Mouse (Mus musculus) liver, embryonic 13.5 days (tissue): ENCODE data around the gene Man2a2. TPM values are rescaled to one million over a fixed set of nuclear protein-coding genes. Genes with fewer than 3 reads are reported as not detected.

Experiments used
- ATAC-seq: fragments of 200-750 bp; cut with Nextera tagmentation; 2 replicates; pipeline ENCODE4 v1.8.0; 2017; ENCODE audit warnings: low read depth, mild to moderate bottlenecking, moderate number of reproducible peaks, moderate library complexity
- DNase-seq: peaks from one replicate; pipeline ENCODE4 v3.0.0; 2022
- H3K27ac ChIP-seq: fragments of 300-500 bp; sonication (generic); 2 replicates; pipeline ENCODE4 v1.5.1; 2015; ENCODE audit warnings: moderate library complexity, mild to moderate bottlenecking, inconsistent platforms
- H3K27me3 ChIP-seq: fragments of 300-500 bp; sonication (generic); 2 replicates; pipeline ENCODE4 v1.6.1; 2015; ENCODE audit warnings: mild to moderate bottlenecking, inconsistent platforms
- H3K36me3 ChIP-seq: fragments of 300-500 bp; sonication (generic); 2 replicates; pipeline ENCODE4 v1.6.1; 2015; ENCODE audit warnings: mild to moderate bottlenecking, inconsistent platforms
- H3K4me1 ChIP-seq: fragments of 300-500 bp; sonication (generic); replicated peaks from 2 replicates; pipeline ENCODE4 v1.6.1; 2015; ENCODE audit warnings: inconsistent platforms
- H3K4me2 ChIP-seq: fragments of 300-500 bp; sonication (generic); 2 replicates; pipeline ENCODE4 v1.6.1; 2015; ENCODE audit warnings: inconsistent platforms, mild to moderate bottlenecking, moderate library complexity
- H3K4me3 ChIP-seq: fragments of 300-500 bp; sonication (generic); replicated peaks from 2 replicates; pipeline ENCODE4 v1.5.1; 2015; ENCODE audit warnings: mild to moderate bottlenecking, inconsistent platforms
- H3K9ac ChIP-seq: fragments of 300-500 bp; sonication (generic); 2 replicates; pipeline ENCODE4 v1.6.1; 2015; ENCODE audit warnings: mild to moderate bottlenecking, inconsistent platforms
- H3K9me3 ChIP-seq: fragments of 300-500 bp; sonication (generic); replicated peaks from 2 replicates; pipeline ENCODE4 v1.6.1; 2016; ENCODE audit warnings: inconsistent platforms
- WGBS: fragments of 180-500 bp; shearing (Covaris S2); methylation state at CpG from one replicate; pipeline ENCODE4 v1.1.7; 2015; ENCODE audit not compliant: insufficient replicate concordance; 5-methylcytosine and 5-hydroxymethylcytosine counted together
- polyA plus RNA-seq: library from polyadenylated mRNA; unstranded; fragments of >200 nt; fragmentation: Nextera tagmentation; extraction: Ambion mirVana; gene quantifications from 2 replicates; pipeline ENCODE4 v1.2.1, GENCODE M21; 2015

The Man2a2 gene
- polyA plus RNA-seq, 1 experiment from 2014 or later: 2.2 TPM

DNA sequence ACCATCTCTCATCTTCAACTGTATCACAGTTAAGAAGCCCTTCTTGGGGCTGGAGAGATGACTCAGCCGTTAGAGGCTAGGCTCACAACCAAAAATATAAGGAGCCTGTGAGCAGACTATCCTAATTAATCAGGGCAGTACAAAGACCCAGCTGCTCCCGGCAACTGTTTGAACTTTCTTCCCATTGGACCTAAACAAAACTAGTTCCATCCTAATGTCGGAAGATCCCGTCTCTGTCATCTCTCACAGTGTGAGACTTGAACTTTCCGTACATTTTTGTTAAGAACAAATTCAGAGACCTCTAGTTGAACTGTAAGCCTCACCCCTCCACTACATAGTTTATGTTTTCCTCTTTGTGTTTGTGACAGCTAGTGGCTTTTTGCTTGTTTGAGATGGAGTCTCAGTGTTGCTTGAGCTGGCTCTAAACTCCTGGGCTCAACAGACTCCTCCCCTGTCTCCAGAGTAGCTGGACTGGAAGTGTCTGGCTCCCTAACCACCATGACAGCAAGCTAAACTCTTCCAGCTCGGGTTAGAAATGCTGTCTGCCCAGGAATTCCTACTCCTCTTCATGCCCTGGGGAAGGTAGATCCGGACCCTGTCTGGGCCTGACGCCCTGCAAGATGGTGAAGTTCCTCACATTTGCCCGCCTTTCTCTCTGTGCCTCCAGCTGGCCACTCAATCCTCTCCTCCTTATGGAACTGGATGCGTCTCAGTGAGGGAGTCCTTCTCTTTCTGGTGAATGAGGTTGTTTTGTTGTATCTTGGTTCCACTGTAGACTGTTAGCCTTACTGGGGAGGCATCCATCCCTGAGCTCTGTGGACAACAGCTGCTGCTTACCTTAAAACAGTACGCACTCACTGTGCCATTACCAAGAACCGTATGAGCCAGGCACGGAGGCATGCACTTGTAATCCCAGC is 23.2 kb downstream of the Man2a2 start:
- ATAC-seq: no peak
- no peak for DNase-seq
- no peaks in the 10 kb centered on the region for H3K27me3 ChIP-seq

DNA sequence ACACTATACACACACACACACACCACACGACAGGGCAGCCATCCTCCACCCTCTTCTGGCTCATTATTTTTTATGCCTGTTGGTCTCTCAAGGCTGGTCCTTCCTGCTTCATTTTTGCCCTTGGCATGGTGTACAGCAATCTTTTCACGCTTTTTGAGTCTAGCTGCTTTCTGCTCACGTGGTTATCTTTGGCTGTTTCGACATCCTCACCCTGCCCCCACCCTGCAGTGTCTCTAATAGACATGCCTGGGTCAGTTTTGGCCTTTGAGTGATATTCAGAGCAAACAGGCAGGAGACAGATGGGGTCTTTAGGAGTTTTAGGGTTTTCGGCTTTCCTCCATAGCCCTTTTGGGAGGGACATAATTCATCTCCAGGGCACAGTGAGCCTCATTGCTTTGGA is 24.3 kb downstream of the Man2a2 start:
- H3K9ac ChIP-seq: no peak overlapping the region
- WGBS: 46% methylated on average over 5 of the region's 5 CpGs
- ATAC-seq: no peak
- no peaks in the 10 kb centered on the region for H3K9me3 ChIP-seq
- no peaks in the 10 kb centered on the region for H3K27me3 ChIP-seq
- no peak for DNase-seq
- H3K36me3 ChIP-seq: peaks cover 16% of the 10 kb centered on the region
- no peak overlapping the region for H3K4me2 ChIP-seq
- H3K4me3 ChIP-seq: no peak overlapping the region
- no peak overlapping the region for H3K27ac ChIP-seq
- H3K4me1 ChIP-seq: peaks cover 48% of the 10 kb centered on the region

More for the DNA sequence above, 23.2 kb downstream of the Man2a2 start:
- Histone ChIP-seq H3K4me1 (peaks cover 38% of the 10 kb centered on the region), H3K27ac (no peak overlapping the region), H3K9ac (no peak overlapping the region), H3K36me3 (peaks cover 19% of the 10 kb centered on the region), H3K4me2 (no peak overlapping the region), H3K4me3 (no peak overlapping the region), H3K9me3 (no peaks in the 10 kb centered on the region)
- WGBS: 65% methylated on average over 13 of the region's 13 CpGs

DNA sequence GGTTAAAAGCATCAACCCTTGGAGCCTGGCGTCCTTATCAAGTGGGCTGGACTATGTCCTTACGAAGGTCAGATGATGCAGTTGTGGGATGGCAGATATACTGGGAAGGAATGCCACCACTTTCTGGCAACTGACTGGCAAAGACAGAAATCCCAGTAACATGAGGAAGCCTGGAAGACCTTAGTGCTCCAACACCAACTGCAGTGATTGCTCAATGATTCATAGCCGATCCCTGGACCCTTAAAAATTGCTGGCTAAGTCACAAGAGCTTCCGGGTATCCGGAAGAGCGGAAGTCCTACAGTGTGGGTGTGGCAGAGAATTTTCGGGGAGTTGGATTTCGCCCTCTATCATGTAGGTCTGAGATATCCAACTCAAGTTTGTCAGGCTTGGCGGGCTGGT is 25.0 kb downstream of the Man2a2 start:
- Histone ChIP-seq H3K4me3 (no peak overlapping the region), H3K9ac (no peak overlapping the region), H3K27me3 (no peaks in the 10 kb centered on the region), H3K4me2 (no peak overlapping the region), H3K4me1 (peaks cover 50% of the 10 kb centered on the region), H3K36me3 (peaks cover 11% of the 10 kb centered on the region), H3K9me3 (no peaks in the 10 kb centered on the region), H3K27ac (no peak overlapping the region)
- DNase-seq (no peak), ATAC-seq (no peak)
- WGBS: 78% methylated on average over 9 of the region's 9 CpGs

DNA sequence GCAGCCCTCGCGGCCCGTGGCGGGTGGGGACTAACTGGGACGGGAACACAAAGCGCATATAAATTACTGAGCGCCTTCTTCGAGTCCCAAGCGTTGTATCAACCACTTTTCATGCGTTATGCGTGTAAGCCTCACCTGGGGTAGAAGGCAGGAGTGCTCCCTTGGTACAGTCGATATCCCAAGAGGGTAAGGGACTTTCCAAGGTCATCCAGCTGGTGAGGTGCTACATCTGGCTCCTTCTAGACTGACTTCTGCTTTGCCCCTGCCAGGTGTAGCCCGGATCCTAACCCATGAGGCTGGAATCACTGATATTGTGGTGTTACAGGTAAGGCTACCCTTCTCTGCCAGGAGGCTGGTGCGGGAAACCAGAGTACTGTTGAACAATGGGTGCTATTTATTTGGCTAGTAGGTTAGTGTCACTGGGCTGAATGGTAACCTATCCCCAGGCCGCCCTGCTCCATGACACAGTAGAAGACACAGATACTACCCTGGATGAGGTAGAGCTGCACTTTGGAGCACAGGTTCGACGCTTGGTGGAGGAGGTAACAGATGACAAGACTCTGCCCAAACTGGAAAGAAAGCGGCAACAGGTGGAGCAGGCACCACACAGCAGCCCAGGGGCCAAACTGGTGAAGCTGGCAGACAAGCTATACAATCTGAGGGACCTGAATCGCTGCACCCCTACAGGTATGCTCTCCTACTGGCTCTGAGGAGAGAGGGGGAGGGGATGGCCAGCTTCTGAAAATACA is 27.7 kb downstream of the Man2a2 start:
- H3K9ac ChIP-seq: peak overlapping the region; percentile 76
- no peak for ATAC-seq
- H3K9me3 ChIP-seq: no peaks in the 10 kb centered on the region
- peak overlapping the region; percentile 64 for H3K4me3 ChIP-seq
- H3K36me3 ChIP-seq: no peaks in the 10 kb centered on the region
- peak overlapping the region; percentile 84 for H3K4me2 ChIP-seq
- H3K27ac ChIP-seq: peak overlapping the region; percentile 7; the same call in 1 of the 2 replicates
- DNase-seq: no peak
- H3K27me3 ChIP-seq: no peaks in the 10 kb centered on the region
- peaks cover 60% of the 10 kb centered on the region for H3K4me1 ChIP-seq
- 23% methylated on average over 19 of the region's 19 CpGs for WGBS

DNA sequence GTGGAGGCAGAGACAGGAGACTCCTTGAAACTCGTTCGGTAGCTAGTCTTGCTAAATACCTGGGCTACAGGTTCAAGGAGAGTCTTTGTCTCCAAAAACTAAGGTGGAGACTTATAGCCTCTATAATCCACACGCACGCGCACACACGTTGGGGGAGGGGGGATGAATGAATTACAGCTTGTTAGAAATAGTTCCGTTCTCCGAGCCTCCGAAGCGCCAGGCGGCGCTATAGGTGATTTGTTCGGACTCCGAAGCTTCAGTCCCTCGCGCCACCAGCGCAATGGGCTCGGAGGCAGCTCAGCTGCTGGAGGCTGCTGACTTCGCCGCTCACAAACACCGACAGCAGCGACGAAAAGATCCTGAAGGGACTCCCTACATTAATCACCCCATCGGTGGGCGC is 28.3 kb downstream of the Man2a2 start, which contains the start of gene Hddc3:
Hddc3 (plus strand) TSS at position 247 of the 400 bp plus-strand sequence.
- H3K4me3 ChIP-seq: peak within 1 kb of the TSS; percentile 64
- H3K9ac ChIP-seq: peak within 1 kb of the TSS; percentile 76
- no peaks in the 10 kb centered on the region for H3K9me3 ChIP-seq
- under 1% methylated on average over 25 of the region's 25 CpGs for WGBS
- peak within 1 kb of the TSS; percentile 7; the same call in 1 of the 2 replicates for H3K27ac ChIP-seq
- DNase-seq (peak; percentile 85), ATAC-seq (no peak)
- no peaks in the 10 kb centered on the region for H3K27me3 ChIP-seq
- peak within 1 kb of the TSS; percentile 84 for H3K4me2 ChIP-seq
- H3K4me1 ChIP-seq: peaks cover 65% of the 10 kb centered on the region
- H3K36me3 ChIP-seq: no peaks in the 10 kb centered on the region

DNA sequence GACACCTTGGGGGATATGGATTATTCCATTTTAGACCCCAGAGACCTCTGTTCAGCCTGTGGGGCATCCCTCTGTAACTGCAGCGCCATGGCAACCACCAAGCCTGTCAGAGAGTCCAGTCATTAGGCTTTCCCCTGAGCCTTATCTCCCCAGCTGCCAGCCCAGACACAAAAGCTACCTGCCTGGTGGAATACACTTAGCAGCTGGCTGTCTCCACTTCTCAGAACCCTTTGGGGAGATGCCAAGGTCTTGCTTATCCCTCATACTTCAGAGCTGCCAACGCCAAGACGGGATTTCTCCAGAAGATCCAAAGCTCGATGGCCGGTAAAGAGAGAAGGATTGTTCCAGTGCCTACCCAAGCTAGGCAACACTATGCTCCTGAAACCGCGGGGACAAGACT is 29.4 kb downstream of the Man2a2 start:
- H3K4me1 ChIP-seq: peaks cover 57% of the 10 kb centered on the region
- H3K9me3 ChIP-seq: no peaks in the 10 kb centered on the region
- no peak for DNase-seq
- H3K4me2 ChIP-seq: no peak overlapping the region
- no peak for ATAC-seq
- 66% methylated on average over 7 of the region's 7 CpGs for WGBS
- H3K9ac ChIP-seq: no peak overlapping the region
- H3K27me3 ChIP-seq: no peaks in the 10 kb centered on the region
- peaks cover 7% of the 10 kb centered on the region for H3K36me3 ChIP-seq
- no peak overlapping the region for H3K27ac ChIP-seq
- no peak overlapping the region for H3K4me3 ChIP-seq

DNA sequence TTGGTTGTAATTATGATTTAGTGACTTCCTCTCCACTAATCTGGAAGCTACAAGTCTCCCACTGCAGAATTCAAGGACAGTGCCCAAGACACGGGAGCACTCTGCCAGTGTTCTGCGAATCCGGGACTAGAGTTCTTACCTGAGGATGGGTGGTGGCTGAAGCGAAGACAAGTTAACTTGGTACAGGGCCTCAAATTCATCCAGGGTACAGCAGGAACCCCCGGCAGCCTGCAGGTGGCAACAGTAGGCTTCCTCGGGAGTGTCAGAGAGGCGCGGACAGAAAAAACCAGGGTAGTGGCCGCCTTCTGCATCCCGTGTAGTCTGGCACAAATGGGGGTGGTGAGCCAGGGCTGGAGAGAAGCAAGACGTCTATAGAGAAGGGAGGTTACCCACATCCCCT is 30.4 kb downstream of the Man2a2 start, which contains the start of gene Unc45a:
Unc45a (minus strand) TSS at position 213 of the 400 bp plus-strand sequence.
- 2% methylated on average over 11 of the region's 11 CpGs for WGBS
- H3K4me3 ChIP-seq: peak within 1 kb of the TSS; percentile 72
- no peaks in the 10 kb centered on the region for H3K9me3 ChIP-seq
- peaks cover 51% of the 10 kb centered on the region for H3K4me1 ChIP-seq
- H3K36me3 ChIP-seq: peaks cover 17% of the 10 kb centered on the region
- peak within 1 kb of the TSS; percentile 87 for H3K4me2 ChIP-seq
- peak; percentile 36 for ATAC-seq
- H3K9ac ChIP-seq: peak within 1 kb of the TSS; percentile 80
- peak; percentile 75 for DNase-seq
- H3K27me3 ChIP-seq: no peaks in the 10 kb centered on the region
- peak within 1 kb of the TSS; percentile 88 for H3K27ac ChIP-seq

DNA sequence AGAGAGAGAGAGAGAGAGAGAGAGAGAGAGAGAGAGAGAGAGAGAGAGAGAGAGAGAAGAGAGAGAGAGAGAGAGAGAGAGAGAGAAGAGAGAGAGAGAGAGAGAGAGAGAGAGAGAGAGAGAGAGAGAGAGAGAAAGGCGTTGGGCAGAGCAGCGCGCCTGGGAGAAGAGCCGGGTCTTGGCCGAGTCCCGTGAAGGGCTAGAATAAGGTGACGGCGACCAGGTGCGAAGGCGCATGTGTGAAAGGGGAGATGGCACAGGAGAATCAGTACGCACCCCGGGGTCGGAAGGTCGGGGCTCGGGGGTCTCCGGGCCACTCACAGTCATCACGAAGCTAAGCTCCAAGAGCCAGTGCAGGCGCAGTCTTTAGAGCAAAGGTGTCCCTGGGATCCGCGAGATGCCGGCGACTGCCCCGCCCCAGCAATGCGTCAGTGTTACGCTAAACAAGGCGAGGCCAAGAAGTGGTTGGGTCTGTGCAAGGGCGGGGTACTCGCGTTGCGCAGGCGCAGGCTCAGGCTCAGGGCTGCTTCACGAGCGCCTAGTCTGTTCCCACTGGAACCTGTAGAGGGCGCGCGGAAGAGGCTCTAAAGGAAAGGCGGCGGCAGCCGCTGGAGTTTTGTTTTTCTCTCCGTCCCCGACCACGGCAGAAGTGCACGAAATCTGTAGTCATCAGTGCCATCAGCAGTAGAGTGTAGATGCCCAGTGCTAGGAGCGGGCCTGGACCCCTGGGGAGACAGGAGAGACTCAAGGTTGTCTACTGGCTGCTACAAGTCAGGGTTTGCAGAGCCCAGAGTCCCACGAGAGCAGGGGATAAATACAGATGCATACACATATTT is 31.2 kb downstream of the Man2a2 start:
- H3K27ac ChIP-seq: peak overlapping the region; percentile 88
- peak; percentile 99 for ATAC-seq
- H3K9ac ChIP-seq: peak overlapping the region; percentile 80
- peak overlapping the region; percentile 72 for H3K4me3 ChIP-seq
- WGBS: under 1% methylated on average over 45 of the region's 45 CpGs
- no peaks in the 10 kb centered on the region for H3K27me3 ChIP-seq
- no peaks in the 10 kb centered on the region for H3K9me3 ChIP-seq
- H3K36me3 ChIP-seq: peaks cover 23% of the 10 kb centered on the region
- peaks cover 51% of the 10 kb centered on the region for H3K4me1 ChIP-seq
- peak overlapping the region; percentile 87 for H3K4me2 ChIP-seq
- peak; percentile 98 for DNase-seq

DNA sequence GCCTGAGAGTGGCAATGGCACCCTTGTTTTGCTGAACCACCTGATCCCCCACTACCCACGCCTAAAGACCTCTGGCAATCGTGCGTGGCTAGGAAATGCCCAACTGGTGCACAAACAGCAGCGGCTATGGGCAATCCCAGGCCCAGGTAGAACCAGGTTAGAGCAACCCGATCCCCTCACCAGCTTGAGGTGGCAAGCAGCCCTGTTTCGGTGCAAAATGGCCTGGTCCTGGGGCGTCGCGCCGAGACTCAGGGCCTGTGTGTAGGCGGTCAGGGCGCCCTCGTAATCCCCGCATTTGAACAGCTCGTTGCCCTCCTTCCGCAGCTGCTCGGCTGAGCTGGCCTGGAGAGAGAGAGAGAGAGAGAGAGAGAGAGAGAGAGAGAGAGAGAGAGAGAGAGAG is 31.8 kb downstream of the Man2a2 start:
- ATAC-seq: no peak
- no peaks in the 10 kb centered on the region for H3K27me3 ChIP-seq
- H3K4me1 ChIP-seq: peaks cover 51% of the 10 kb centered on the region
- H3K4me3 ChIP-seq: peak overlapping the region; percentile 72
- no peaks in the 10 kb centered on the region for H3K9me3 ChIP-seq
- H3K36me3 ChIP-seq: peaks cover 30% of the 10 kb centered on the region
- H3K27ac ChIP-seq: peak overlapping the region; percentile 55
- peak overlapping the region; percentile 87 for H3K4me2 ChIP-seq
- peak overlapping the region; percentile 80 for H3K9ac ChIP-seq
- WGBS: 15% methylated on average over 17 of the region's 17 CpGs
- peak; percentile 29 for DNase-seq

DNA sequence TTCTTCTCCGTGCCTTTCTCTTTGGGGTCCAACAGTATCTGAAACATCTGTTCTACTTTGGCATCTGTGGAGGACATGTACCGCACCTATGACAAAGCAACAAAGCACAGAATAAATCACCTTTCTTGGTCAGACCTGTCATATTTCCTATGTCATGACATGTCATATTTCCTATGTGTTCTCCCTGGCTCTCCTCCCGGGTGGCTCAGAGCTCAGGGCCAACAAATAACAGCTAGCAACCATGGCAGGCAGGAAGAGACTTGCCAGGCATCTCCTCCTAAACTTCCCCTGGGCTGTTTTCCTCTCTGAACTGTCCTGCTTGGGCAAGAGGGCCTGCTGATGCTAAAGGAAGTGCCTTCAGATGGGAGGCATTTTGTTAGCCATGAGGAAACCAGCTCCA is 34.2 kb downstream of the Man2a2 start:
- peaks cover 33% of the 10 kb centered on the region for H3K4me1 ChIP-seq
- no peaks in the 10 kb centered on the region for H3K27me3 ChIP-seq
- no peak overlapping the region for H3K27ac ChIP-seq
- WGBS: 80% methylated on average over 3 of the region's 3 CpGs
- no peak overlapping the region for H3K4me2 ChIP-seq
- H3K9me3 ChIP-seq: 0 out of 2 replicates have a peak, but pooled peaks cover 5% of the 10 kb centered on the region
- no peak overlapping the region for H3K4me3 ChIP-seq
- ATAC-seq (no peak), DNase-seq (no peak)
- peaks cover 52% of the 10 kb centered on the region for H3K36me3 ChIP-seq
- no peak overlapping the region for H3K9ac ChIP-seq
